Mouse (Mus musculus) gastrocnemius, adult 18-20 months (tissue): Measurements from ENCODE around the gene Cebpz. TPM values are rescaled to one million over a fixed set of nuclear protein-coding genes. Genes with fewer than 3 reads are reported as not detected.

Experiments used
- DNase-seq: peaks from one replicate; pipeline ENCODE4 v3.0.0; 2021; ENCODE audit warnings: low spot score
- long read RNA-seq, 2 experiments: library from polyadenylated mRNA; stranded (forward); transcript quantifications; one replicate each; pipeline ENCODE4 v2.0.0; 2021
- total RNA-seq, 2 experiments: library from RNA; stranded (reverse); gene quantifications; 2 replicates each; pipeline ENCODE4 v1.2.3; 2021

Cebpz gene
- total RNA-seq = 10 to 100 TPM; 25.6 to 28.5 TPM
- long read RNA-seq, experiment 1, full-length matches to known transcripts = 19 of 27 reads
- long read RNA-seq, experiment 1, partial matches to known transcripts = 8 of 27 reads
- long read RNA-seq, experiment 1, other reads (novel, unspliced or antisense) = 0 of 27 reads
- long read RNA-seq, experiment 2, full-length matches to known transcripts = 27 of 38 reads
- long read RNA-seq, experiment 2, partial matches to known transcripts = 9 of 38 reads
- long read RNA-seq, experiment 2, other reads (novel, unspliced or antisense) = 2 of 38 reads

GRCm38 (mm10) chr17:78936466-78937228 is at the start of gene Cebpz, which contains the start of gene Ndufaf7:
Gene Cebpz, minus strand, starts transcription at chr17:78937066.
Gene Ndufaf7, plus strand, starts transcription at chr17:78937136.
- peak; percentile 96 for DNase-seq

GRCm38 (mm10) chr17:78983736-78984135 is 46.9 kb upstream of the Cebpz start:
- no peak for DNase-seq

- no peak for DNase-seq
Measured at GRCm38 (mm10) chr17:78983166-78983565, 46.3 kb upstream of the Cebpz start.

GRCm38 (mm10) chr17:78968500-78968899 is 31.6 kb upstream of the Cebpz start:
- no peak for DNase-seq

DNA sequence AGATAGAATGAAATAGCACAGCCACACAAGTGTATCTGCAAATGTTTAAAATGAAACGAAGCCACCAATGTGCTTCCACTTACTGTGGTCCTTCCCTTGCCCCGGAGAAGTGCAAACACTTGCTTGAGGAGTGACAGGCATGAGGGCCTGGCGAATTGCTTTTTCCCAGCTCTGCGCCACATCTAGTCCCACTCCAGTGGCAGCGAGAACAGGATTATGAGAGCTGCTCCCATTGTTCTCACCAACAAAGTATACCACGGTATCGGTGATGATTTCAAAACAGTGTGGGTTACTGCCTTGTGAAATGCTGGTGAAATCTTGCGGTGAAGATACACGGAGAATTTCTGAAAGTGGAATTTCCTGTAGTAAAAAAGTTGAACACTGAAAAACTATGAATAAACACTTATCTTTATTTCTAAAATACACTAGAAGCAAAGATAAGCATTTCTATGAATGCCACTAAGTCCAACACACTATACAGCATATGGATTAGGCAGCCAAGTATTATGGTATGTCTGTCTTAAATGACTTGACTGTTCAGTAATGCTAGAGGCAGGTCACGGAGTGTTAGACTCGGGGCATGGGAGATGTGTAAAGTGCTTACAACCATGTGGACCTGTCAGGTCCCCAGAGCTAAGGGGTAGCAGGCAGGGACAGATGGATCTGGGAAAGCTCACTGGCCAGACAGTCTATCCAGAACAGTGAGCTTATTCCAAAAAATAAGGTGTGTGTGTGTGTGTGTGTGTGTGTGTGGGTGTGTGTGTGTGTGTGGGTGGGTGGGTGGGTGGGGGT is 29.4 kb upstream of the Cebpz start:
- DNase-seq = no peak

DNA sequence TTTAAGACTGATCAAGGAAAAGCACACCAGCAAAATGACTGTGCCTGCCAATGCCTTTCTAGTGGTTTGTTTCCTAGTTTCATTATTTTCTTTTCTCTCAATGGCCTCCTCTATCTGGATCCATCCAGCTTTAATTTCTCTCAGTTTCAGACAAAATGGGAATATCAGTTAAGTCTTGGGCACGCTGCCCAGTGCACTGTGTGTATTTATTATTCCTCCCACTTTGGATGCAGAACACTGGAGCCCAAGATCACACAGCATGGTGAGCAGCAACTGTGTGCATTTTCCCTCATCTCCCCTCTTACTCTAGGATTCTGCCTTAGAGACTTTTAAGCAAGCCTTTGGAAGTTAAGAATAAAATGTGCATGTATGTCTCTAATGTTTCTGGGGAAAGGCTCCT is 27.5 kb upstream of the Cebpz start:
- DNase-seq = no peak

DNA sequence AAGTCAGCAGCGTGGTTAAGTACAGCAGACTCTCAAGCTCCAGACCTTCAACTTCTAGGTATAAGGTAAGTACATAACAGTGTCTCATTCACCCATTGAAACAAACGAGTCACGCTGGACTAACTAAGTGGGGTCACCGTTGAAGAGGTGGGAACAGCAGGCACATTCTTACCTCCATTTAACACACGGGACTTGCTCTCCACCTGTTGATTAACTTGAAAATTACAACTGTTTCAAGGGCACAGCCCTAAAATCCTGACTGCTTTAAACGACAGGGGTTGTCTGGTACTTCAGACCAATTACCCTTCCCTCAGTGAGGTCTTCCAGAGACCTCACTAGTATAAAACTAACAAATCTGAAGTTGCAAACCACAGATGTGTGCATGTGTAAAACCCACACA is 22.6 kb upstream of the Cebpz start:
- no peak for DNase-seq

DNA sequence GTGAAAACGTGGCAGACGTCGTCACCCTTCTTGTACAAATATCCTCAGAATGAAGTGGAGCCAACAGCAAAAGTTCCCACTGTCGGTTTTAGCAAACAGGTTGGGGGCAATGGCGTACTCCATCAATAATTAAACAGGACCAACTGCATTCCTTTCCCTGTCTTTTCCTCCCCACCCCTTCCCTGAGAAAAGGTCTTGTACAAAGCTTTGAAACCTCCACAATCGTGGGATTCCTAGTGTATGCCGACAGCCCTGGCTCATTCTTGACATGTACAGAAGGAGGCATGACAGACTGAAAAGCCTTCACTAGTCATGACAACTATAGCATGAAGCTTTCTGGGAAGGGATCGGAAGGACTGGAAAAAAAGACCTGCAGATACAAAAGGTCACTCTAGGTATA is 16.4 kb upstream of the Cebpz start:
- DNase-seq = no peak

- no peak for DNase-seq
Measured at GRCm38 (mm10) chr17:78952070-78952469, 15.2 kb upstream of the Cebpz start.

GRCm38 (mm10) chr17:78951225-78951624 is 14.4 kb upstream of the Cebpz start:
- DNase-seq = no peak

DNA sequence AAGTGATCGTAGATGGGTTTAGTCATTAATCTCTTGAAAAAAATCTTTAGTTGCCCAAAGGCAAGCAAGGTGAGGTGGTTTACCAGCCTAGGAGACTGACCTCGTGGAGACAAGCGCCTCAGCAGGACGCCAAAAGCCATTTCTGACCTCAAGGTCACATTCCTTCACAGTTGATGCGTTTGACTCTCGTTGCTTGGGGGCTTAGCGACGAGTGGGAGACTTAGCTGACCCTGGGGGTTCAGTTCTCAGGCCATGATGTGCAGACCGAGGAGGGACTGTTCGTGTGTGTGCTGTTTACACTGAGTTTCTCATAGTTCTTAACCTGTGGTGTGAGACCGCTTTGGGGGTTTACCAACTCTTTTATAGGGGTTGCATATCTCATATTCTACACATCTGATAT is 5.7 kb upstream of the Cebpz start:
- no peak for DNase-seq

- DNase-seq = no peak
Measured at GRCm38 (mm10) chr17:78938927-78939326, 2.1 kb upstream of the Cebpz start.

GRCm38 (mm10) chr17:78937229-78937853 is 475 bp upstream of the Cebpz start:
- DNase-seq = no peak

- DNase-seq = no peak
Measured at GRCm38 (mm10) chr17:78935857-78936256, 1.0 kb downstream of the Cebpz start.

GRCm38 (mm10) chr17:78917696-78918095 is 19.2 kb downstream of the Cebpz start:
- DNase-seq = no peak

GRCm38 (mm10) chr17:78916899-78917298 is 20.0 kb downstream of the Cebpz start:
- DNase-seq = no peak

DNA sequence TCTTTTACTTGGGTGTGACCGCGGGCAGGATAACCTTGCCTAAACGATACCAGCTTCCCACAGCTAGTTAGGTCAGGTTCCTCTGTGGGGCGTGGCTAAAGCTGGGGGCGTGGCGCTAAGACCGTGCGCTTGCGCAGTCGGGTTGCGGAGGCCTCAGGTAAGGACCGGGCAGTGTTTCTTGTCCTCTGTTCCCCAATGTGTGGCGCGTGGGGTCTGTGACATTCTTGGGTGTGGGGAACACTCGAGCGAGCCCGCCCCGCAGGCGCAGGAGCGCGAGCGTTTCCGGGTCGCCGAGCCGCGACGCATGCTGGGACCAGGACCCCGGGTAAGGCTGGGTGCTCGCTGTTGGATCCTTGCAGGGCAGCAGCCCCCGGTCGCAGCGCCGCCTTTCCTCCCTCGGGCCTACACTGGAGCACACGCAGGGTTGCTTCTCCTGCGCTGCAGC is 20.5 kb downstream of the Cebpz start, which contains the start of gene Cebpzos:
Cebpzos (plus strand) TSS at position 132 of the 445 bp plus-strand sequence.
- peak; percentile 80 for DNase-seq

DNA sequence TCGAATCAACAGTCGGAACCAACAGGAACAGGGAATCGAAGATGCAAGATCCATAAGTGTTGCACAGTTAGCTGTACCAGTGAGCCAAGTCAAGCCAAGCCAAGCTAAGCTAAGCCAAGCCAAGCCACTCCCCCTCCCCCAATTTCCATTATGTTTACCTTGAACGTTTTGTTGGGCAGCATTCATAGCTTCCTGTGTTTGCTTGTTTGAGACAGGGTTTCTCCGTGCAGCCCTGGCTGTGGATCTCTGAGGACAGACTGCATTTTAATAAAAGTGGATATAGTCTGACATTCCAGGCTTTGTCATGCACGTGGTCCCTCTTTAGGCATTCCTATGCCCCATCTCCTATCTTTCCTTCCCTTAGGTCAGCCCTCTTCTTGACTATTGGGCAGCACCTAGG is 21.1 kb downstream of the Cebpz start:
- no peak for DNase-seq

- no peak for DNase-seq
Measured at GRCm38 (mm10) chr17:78913921-78914320, 22.9 kb downstream of the Cebpz start.

DNA sequence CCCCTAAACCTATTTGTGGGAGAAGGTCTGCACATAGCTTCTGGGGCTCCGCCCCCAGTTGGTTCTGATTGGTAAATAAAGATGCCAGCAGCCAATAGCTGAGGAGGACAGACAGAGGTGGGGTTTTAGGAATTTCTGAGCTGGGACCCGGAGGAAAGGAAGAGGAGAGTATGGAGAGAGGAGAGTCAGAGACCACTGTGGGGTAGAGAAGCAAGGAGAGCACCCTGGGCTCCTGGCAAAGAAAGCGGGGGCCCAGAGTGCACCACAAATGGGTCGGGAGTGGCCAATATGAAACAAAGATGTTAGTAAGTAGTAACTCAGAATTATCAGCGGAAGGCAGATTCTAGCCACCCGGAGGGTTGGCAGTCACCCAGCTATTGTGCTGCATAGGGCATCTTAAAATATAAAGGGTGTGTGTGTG is 24.0 kb downstream of the Cebpz start:
- no peak for DNase-seq

DNA sequence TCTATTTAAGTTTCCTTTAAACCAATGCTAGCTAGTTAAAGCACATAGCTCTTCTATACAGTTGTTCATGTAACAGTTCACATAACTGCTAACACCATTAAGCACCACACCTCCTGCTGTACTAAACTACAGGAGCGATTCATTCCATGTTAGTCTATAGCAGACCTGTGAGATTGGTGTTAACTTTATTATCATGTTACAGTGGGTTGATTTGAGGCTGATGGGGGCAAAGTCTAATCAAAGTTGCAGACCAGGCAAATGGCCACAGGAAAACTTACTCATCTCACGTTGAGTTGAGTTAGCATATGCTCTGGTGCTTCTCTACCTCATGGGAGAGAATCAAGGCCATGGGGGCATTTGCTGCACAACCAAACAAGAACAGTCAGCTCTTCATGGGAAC is 27.5 kb downstream of the Cebpz start:
- DNase-seq = no peak
